Mouse (Mus musculus): ENCODE measurements at regions not wholly inside any gene's neighbourhood (a gene's known extent, or its start where the extent isn't known, plus 50 kb on each side); places are given as distances from the start of the nearest gene placed in this dataset.
"Not testable (repeated sequence)": the region's sequence is repeated elsewhere in the genome, so short reads cannot be mapped to it uniquely, and the experiment has no call there.

- no peaks in the 10 kb centered on the region for H3K4me1 ChIP-seq (replicated peaks)
- H3K27ac ChIP-seq (ENCODE audit: poor library complexity, severe bottlenecking), result no peak overlapping the region
- no peak overlapping the region for H3K4me2 ChIP-seq
- H3K27me3 ChIP-seq (replicated peaks), result no peaks in the 10 kb centered on the region
- no peak overlapping the region for H3K9ac ChIP-seq
- WGBS, result 60% methylated on average over 4 of the region's 4 CpGs
- H3K36me3 ChIP-seq, result no peaks in the 10 kb centered on the region
- no peak overlapping the region for H3K4me3 ChIP-seq
- ATAC-seq (ENCODE audit: insufficient number of reproducible peaks, low FRiP score), result no peak
- no peaks in the 10 kb centered on the region for H3K9me3 ChIP-seq (replicated peaks)
Observed at GRCm38 (mm10) chr10:15046285-15046684, 328.3 kb upstream of the Gje1 start.

- 69% methylated on average over 3 of the region's 3 CpGs for WGBS
Observed at GRCm38 (mm10) chr10:15037571-15037970, 319.6 kb upstream of the Gje1 start.

GRCm38 (mm10) chr10:15031517-15031916 lies 313.5 kb upstream of the Gje1 start:
- Histone ChIP-seq H3K9ac (no peak overlapping the region), H3K27ac (ENCODE audit: poor library complexity, severe bottlenecking) (no peak overlapping the region), H3K9me3 (replicated peaks) (no peaks in the 10 kb centered on the region), H3K27me3 (replicated peaks) (no peaks in the 10 kb centered on the region), H3K4me1 (replicated peaks) (no peaks in the 10 kb centered on the region), H3K36me3 (no peaks in the 10 kb centered on the region), H3K4me2 (no peak overlapping the region), H3K4me3 (no peak overlapping the region)
- WGBS, result 68% methylated on average over 1 of the region's 1 CpGs
- no peak for ATAC-seq (ENCODE audit: insufficient number of reproducible peaks, low FRiP score)

More at GRCm38 (mm10) chr10:15037571-15037970, 319.6 kb upstream of the Gje1 start:
- Histone ChIP-seq H3K27me3 (replicated peaks) (no peaks in the 10 kb centered on the region), H3K4me1 (replicated peaks) (no peaks in the 10 kb centered on the region), H3K9ac (no peak overlapping the region), H3K36me3 (no peaks in the 10 kb centered on the region), H3K4me3 (no peak overlapping the region), H3K27ac (ENCODE audit: poor library complexity, severe bottlenecking) (no peak overlapping the region), H3K9me3 (replicated peaks) (no peaks in the 10 kb centered on the region), H3K4me2 (no peak overlapping the region)
- ATAC-seq (ENCODE audit: insufficient number of reproducible peaks, low FRiP score), result no peak

GRCm38 (mm10) chr10:15029151-15029550 lies 311.1 kb upstream of the Gje1 start:
- ATAC-seq (ENCODE audit: insufficient number of reproducible peaks, low FRiP score), result no peak
- Histone ChIP-seq H3K27ac (ENCODE audit: poor library complexity, severe bottlenecking) (no peak overlapping the region), H3K4me1 (replicated peaks) (no peaks in the 10 kb centered on the region), H3K27me3 (replicated peaks) (no peaks in the 10 kb centered on the region), H3K4me2 (no peak overlapping the region), H3K9ac (no peak overlapping the region), H3K36me3 (no peaks in the 10 kb centered on the region), H3K9me3 (replicated peaks) (no peaks in the 10 kb centered on the region), H3K4me3 (no peak overlapping the region)

GRCm38 (mm10) chr10:15013919-15014318 lies 295.9 kb upstream of the Gje1 start:
- Histone ChIP-seq H3K4me3 (no peak overlapping the region), H3K4me1 (replicated peaks) (no peaks in the 10 kb centered on the region), H3K36me3 (no peaks in the 10 kb centered on the region), H3K27ac (ENCODE audit: poor library complexity, severe bottlenecking) (no peak overlapping the region), H3K4me2 (no peak overlapping the region), H3K9me3 (replicated peaks) (no peaks in the 10 kb centered on the region), H3K9ac (no peak overlapping the region), H3K27me3 (replicated peaks) (no peaks in the 10 kb centered on the region)
- WGBS, result 73% methylated on average over 4 of the region's 4 CpGs
- ATAC-seq (ENCODE audit: insufficient number of reproducible peaks, low FRiP score), result no peak

- Histone ChIP-seq H3K4me1 (replicated peaks) (no peaks in the 10 kb centered on the region), H3K4me3 (no peak overlapping the region), H3K36me3 (no peaks in the 10 kb centered on the region), H3K27ac (ENCODE audit: poor library complexity, severe bottlenecking) (no peak overlapping the region), H3K9me3 (replicated peaks) (no peaks in the 10 kb centered on the region), H3K27me3 (replicated peaks) (no peaks in the 10 kb centered on the region), H3K9ac (no peak overlapping the region), H3K4me2 (no peak overlapping the region)
- 74% methylated on average over 2 of the region's 2 CpGs for WGBS
- ATAC-seq (ENCODE audit: insufficient number of reproducible peaks, low FRiP score), result no peak
Observed at GRCm38 (mm10) chr10:14996374-14996773, 278.4 kb upstream of the Gje1 start.

GRCm38 (mm10) chr10:14989601-14990140 lies 271.7 kb upstream of the Gje1 start:
- H3K9ac ChIP-seq, result no peak overlapping the region
- H3K36me3 ChIP-seq, result no peaks in the 10 kb centered on the region
- ATAC-seq (ENCODE audit: insufficient number of reproducible peaks, low FRiP score), result no peak
- no peak overlapping the region for H3K4me2 ChIP-seq
- H3K9me3 ChIP-seq (replicated peaks), result 0 out of 2 replicates have a peak, but pooled peaks cover 2% of the 10 kb centered on the region
- H3K27me3 ChIP-seq (replicated peaks), result no peaks in the 10 kb centered on the region
- no peak overlapping the region for H3K27ac ChIP-seq (ENCODE audit: poor library complexity, severe bottlenecking)
- no peaks in the 10 kb centered on the region for H3K4me1 ChIP-seq (replicated peaks)
- H3K4me3 ChIP-seq, result no peak overlapping the region

GRCm38 (mm10) chr10:14986566-14986965 lies 268.6 kb upstream of the Gje1 start:
- H3K9ac ChIP-seq; H3K27me3 ChIP-seq (replicated peaks); H3K9me3 ChIP-seq (replicated peaks); H3K36me3 ChIP-seq; H3K4me3 ChIP-seq; H3K4me1 ChIP-seq (replicated peaks); H3K27ac ChIP-seq (ENCODE audit: poor library complexity, severe bottlenecking); H3K4me2 ChIP-seq; ATAC-seq (ENCODE audit: insufficient number of reproducible peaks, low FRiP score): not testable (repeated sequence)
- 80% methylated on average over 2 of the region's 2 CpGs for WGBS

- Histone ChIP-seq H3K4me2 (no peak overlapping the region), H3K9me3 (replicated peaks) (no peaks in the 10 kb centered on the region), H3K36me3 (no peaks in the 10 kb centered on the region), H3K27me3 (replicated peaks) (no peaks in the 10 kb centered on the region), H3K4me1 (replicated peaks) (peaks cover 6% of the 10 kb centered on the region; the same call in 1 of the 2 replicates), H3K9ac (no peak overlapping the region), H3K27ac (ENCODE audit: poor library complexity, severe bottlenecking) (no peak overlapping the region), H3K4me3 (no peak overlapping the region)
- ATAC-seq (ENCODE audit: insufficient number of reproducible peaks, low FRiP score), result peak; percentile 77
- 26% methylated on average over 4 of the region's 4 CpGs for WGBS
Observed at GRCm38 (mm10) chr10:14978093-14978755, 260.2 kb upstream of the Gje1 start.

GRCm38 (mm10) chr10:14977268-14978000 lies 259.4 kb upstream of the Gje1 start:
- Histone ChIP-seq H3K27me3 (replicated peaks) (no peaks in the 10 kb centered on the region), H3K4me3 (no peak overlapping the region), H3K36me3 (no peaks in the 10 kb centered on the region), H3K4me2 (no peak overlapping the region), H3K9me3 (replicated peaks) (no peaks in the 10 kb centered on the region), H3K9ac (no peak overlapping the region), H3K4me1 (replicated peaks) (peaks cover 6% of the 10 kb centered on the region; the same call in 1 of the 2 replicates), H3K27ac (ENCODE audit: poor library complexity, severe bottlenecking) (no peak overlapping the region)
- WGBS, result 56% methylated on average over 2 of the region's 2 CpGs
- ATAC-seq (ENCODE audit: insufficient number of reproducible peaks, low FRiP score), result no peak

- Histone ChIP-seq H3K9me3 (replicated peaks) (no peaks in the 10 kb centered on the region), H3K4me2 (no peak overlapping the region), H3K4me1 (replicated peaks) (no peaks in the 10 kb centered on the region), H3K27ac (ENCODE audit: poor library complexity, severe bottlenecking) (no peak overlapping the region), H3K9ac (no peak overlapping the region), H3K4me3 (no peak overlapping the region), H3K36me3 (no peaks in the 10 kb centered on the region), H3K27me3 (replicated peaks) (no peaks in the 10 kb centered on the region)
- no peak for ATAC-seq (ENCODE audit: insufficient number of reproducible peaks, low FRiP score)
Observed at GRCm38 (mm10) chr10:14969726-14970125, 251.7 kb upstream of the Gje1 start.

All from heart, embryonic 12.5 days (tissue).